Mouse (Mus musculus) natural killer cell, adult 2 months (primary cell): ENCODE measurements around the gene Fstl4.
"Not testable (repeated sequence)": the region's sequence is repeated elsewhere in the genome, so short reads cannot be mapped to it uniquely, and the experiment has no call there.

Source experiments
- DNase-seq, 2 experiments: peaks; one replicate each; pipeline ENCODE4 v3.0.0; 2022; ENCODE audit warnings: low spot score in 2 of 2

The Fstl4 gene

GRCm38 (mm10) chr11:53085858-53086565, 321.6 kb downstream of the Fstl4 start:
- no peak for DNase-seq

- DNase-seq, result not testable (repeated sequence)
These were observed 323.5 kb downstream of the Fstl4 start for GRCm38 (mm10) chr11:53087896-53088295.

- no peak for DNase-seq
These were observed 327.2 kb downstream of the Fstl4 start for GRCm38 (mm10) chr11:53091596-53091995.

- DNase-seq, result no peak
These were observed 332.4 kb downstream of the Fstl4 start for GRCm38 (mm10) chr11:53096871-53097270.

GRCm38 (mm10) chr11:53097331-53097730, 332.9 kb downstream of the Fstl4 start:
- no peak for DNase-seq

GRCm38 (mm10) chr11:53097870-53098269, 333.4 kb downstream of the Fstl4 start:
- no peak for DNase-seq

GRCm38 (mm10) chr11:53098780-53099198, 334.4 kb downstream of the Fstl4 start:
- DNase-seq, result no peak

- DNase-seq, result no peak
These were observed 334.9 kb downstream of the Fstl4 start for GRCm38 (mm10) chr11:53099322-53099721.

GRCm38 (mm10) chr11:53101732-53102131, 337.3 kb downstream of the Fstl4 start:
- no peak for DNase-seq

GRCm38 (mm10) chr11:53103601-53104325, 339.3 kb downstream of the Fstl4 start:
- no peak for DNase-seq

- no peak for DNase-seq
These were observed 343.3 kb downstream of the Fstl4 start for GRCm38 (mm10) chr11:53107706-53108105.

GRCm38 (mm10) chr11:53108798-53109197, 344.4 kb downstream of the Fstl4 start:
- DNase-seq, result no peak

- DNase-seq, result no peak
These were observed 345.4 kb downstream of the Fstl4 start for GRCm38 (mm10) chr11:53109701-53110467.

- no peak for DNase-seq
These were observed 351.3 kb downstream of the Fstl4 start for GRCm38 (mm10) chr11:53115711-53116110.

- no peak for DNase-seq
These were observed 351.9 kb downstream of the Fstl4 start for GRCm38 (mm10) chr11:53116356-53116755.

GRCm38 (mm10) chr11:53118226-53118965, 354.0 kb downstream of the Fstl4 start:
- DNase-seq, result no peak

- no peak for DNase-seq
These were observed 355.5 kb downstream of the Fstl4 start for GRCm38 (mm10) chr11:53119966-53120365.

GRCm38 (mm10) chr11:53121208-53121607, 356.8 kb downstream of the Fstl4 start:
- no peak for DNase-seq

GRCm38 (mm10) chr11:53124799-53125198, 360.4 kb downstream of the Fstl4 start:
- no peak for DNase-seq

GRCm38 (mm10) chr11:53126660-53127059, 362.2 kb downstream of the Fstl4 start:
- DNase-seq, result no peak

- no peak for DNase-seq
These were observed 364.2 kb downstream of the Fstl4 start for GRCm38 (mm10) chr11:53128661-53129060.
